Mouse (Mus musculus): ENCODE measurements around the gene Map7d2. TPM values are rescaled to one million over a fixed set of nuclear protein-coding genes. Genes with fewer than 3 reads are reported as not detected.

Map7d2 gene
- not detected in 2 replicates for polyA plus RNA-seq (2015; fragmentation: Nextera tagmentation; extraction: Ambion mirVana)

GRCm38 (mm10) chrX:159414130-159414828 lies at the start of gene Map7d2:
Map7d2 (plus strand) TSS chrX:159414572.
- peak within 1 kb of the TSS; percentile 71 for H3K4me2 ChIP-seq (ENCODE audit: low read depth, low read length)
- 16% methylated on average over 61 of the region's 83 CpGs for WGBS (ENCODE audit: insufficient replicate concordance)
- H3K4me1 ChIP-seq (ENCODE audit: control insufficient read depth, low read depth, low read length) = no peaks in the 10 kb centered on the region
- peaks cover 42% of the 10 kb centered on the region for H3K27me3 ChIP-seq (ENCODE audit: control insufficient read depth, insufficient read depth, low read depth, low read length)
- H3K9me3 ChIP-seq (replicated peaks; ENCODE audit: control insufficient read depth, low read length) = no peaks in the 10 kb centered on the region
- H3K27ac ChIP-seq (ENCODE audit: low read length) = no peak within 1 kb of the TSS
- H3K9ac ChIP-seq (ENCODE audit: low read depth, low read length) = no peak within 1 kb of the TSS
- no peaks in the 10 kb centered on the region for H3K36me3 ChIP-seq (ENCODE audit: control insufficient read depth, insufficient read depth)
- H3K4me3 ChIP-seq (ENCODE audit: low read depth, low read length) = peak within 1 kb of the TSS; percentile 49
- ATAC-seq (ENCODE audit: low read depth) = no peak

- H3K4me3 ChIP-seq (ENCODE audit: low read depth, low read length) = peak within 1 kb of the TSS; percentile 83
- H3K4me2 ChIP-seq (ENCODE audit: low read depth, low read length) = peak within 1 kb of the TSS; percentile 62
- peak within 1 kb of the TSS; percentile 77 for H3K27ac ChIP-seq (ENCODE audit: low read length)
- H3K4me1 ChIP-seq (ENCODE audit: control insufficient read depth, low read depth, low read length) = peaks cover 5% of the 10 kb centered on the region
- no peaks in the 10 kb centered on the region; the same call in 1 of the 2 replicates for H3K27me3 ChIP-seq (ENCODE audit: control insufficient read depth, insufficient read depth, low read depth, low read length)
- peak within 1 kb of the TSS; percentile 79 for H3K9ac ChIP-seq (ENCODE audit: low read depth, low read length)
- H3K9me3 ChIP-seq (replicated peaks; ENCODE audit: control insufficient read depth, low read length) = no peaks in the 10 kb centered on the region
- no peaks in the 10 kb centered on the region for H3K36me3 ChIP-seq (ENCODE audit: control insufficient read depth, insufficient read depth)
- 20% methylated on average over 47 of the region's 76 CpGs for WGBS (ENCODE audit: insufficient replicate concordance)
- ATAC-seq (ENCODE audit: low read depth) = peak; percentile 99
These were observed 42.3 kb upstream of the Map7d2 start, which contains the start of gene Eif1ax for GRCm38 (mm10) chrX:159371831-159372752. Eif1ax (plus strand) TSS chrX:159372178.

- Histone ChIP-seq H3K9me3 (replicated peaks; ENCODE audit: control insufficient read depth, low read length) (no peaks in the 10 kb centered on the region), H3K9ac (ENCODE audit: low read depth, low read length) (peak overlapping the region; percentile 79), H3K4me2 (ENCODE audit: low read depth, low read length) (peak overlapping the region; percentile 58), H3K27ac (ENCODE audit: low read length) (no peak overlapping the region; the same call in 1 of the 2 replicates), H3K27me3 (ENCODE audit: control insufficient read depth, insufficient read depth, low read depth, low read length) (no peaks in the 10 kb centered on the region; the same call in 1 of the 2 replicates), H3K4me1 (ENCODE audit: control insufficient read depth, low read depth, low read length) (peaks cover 5% of the 10 kb centered on the region), H3K4me3 (ENCODE audit: low read depth, low read length) (peak overlapping the region; percentile 83), H3K36me3 (ENCODE audit: control insufficient read depth, insufficient read depth) (no peaks in the 10 kb centered on the region)
- no peak for ATAC-seq (ENCODE audit: low read depth)
- 21% methylated on average over 9 of the region's 9 CpGs for WGBS (ENCODE audit: insufficient replicate concordance)
These were observed 41.6 kb upstream of the Map7d2 start for GRCm38 (mm10) chrX:159372753-159373144.

GRCm38 (mm10) chrX:159387105-159387504 lies 27.3 kb upstream of the Map7d2 start:
- ATAC-seq (ENCODE audit: low read depth) = no peak
- no peak overlapping the region for H3K4me2 ChIP-seq (ENCODE audit: low read depth, low read length)
- H3K9me3 ChIP-seq (replicated peaks; ENCODE audit: control insufficient read depth, low read length) = no peaks in the 10 kb centered on the region
- no peaks in the 10 kb centered on the region; the same call in 1 of the 2 replicates for H3K36me3 ChIP-seq (ENCODE audit: control insufficient read depth, insufficient read depth)
- H3K4me3 ChIP-seq (ENCODE audit: low read depth, low read length) = no peak overlapping the region
- H3K27me3 ChIP-seq (ENCODE audit: control insufficient read depth, insufficient read depth, low read depth, low read length) = no peaks in the 10 kb centered on the region
- no peak overlapping the region for H3K9ac ChIP-seq (ENCODE audit: low read depth, low read length)
- 78% methylated on average over 9 of the region's 9 CpGs for WGBS (ENCODE audit: insufficient replicate concordance)
- H3K4me1 ChIP-seq (ENCODE audit: control insufficient read depth, low read depth, low read length) = no peaks in the 10 kb centered on the region
- no peak overlapping the region for H3K27ac ChIP-seq (ENCODE audit: low read length)

- Histone ChIP-seq H3K4me2 (ENCODE audit: low read depth, low read length) (no peak overlapping the region), H3K36me3 (ENCODE audit: control insufficient read depth, insufficient read depth) (no peaks in the 10 kb centered on the region; the same call in 1 of the 2 replicates), H3K9me3 (replicated peaks; ENCODE audit: control insufficient read depth, low read length) (no peaks in the 10 kb centered on the region), H3K27ac (ENCODE audit: low read length) (no peak overlapping the region), H3K4me1 (ENCODE audit: control insufficient read depth, low read depth, low read length) (no peaks in the 10 kb centered on the region), H3K27me3 (ENCODE audit: control insufficient read depth, insufficient read depth, low read depth, low read length) (no peaks in the 10 kb centered on the region), H3K9ac (ENCODE audit: low read depth, low read length) (no peak overlapping the region), H3K4me3 (ENCODE audit: low read depth, low read length) (no peak overlapping the region)
- no peak for ATAC-seq (ENCODE audit: low read depth)
These were observed 25.4 kb upstream of the Map7d2 start for GRCm38 (mm10) chrX:159388953-159389352.

GRCm38 (mm10) chrX:159390347-159390962 lies 23.9 kb upstream of the Map7d2 start:
- 46% methylated on average over 6 of the region's 6 CpGs for WGBS (ENCODE audit: insufficient replicate concordance)
- H3K36me3 ChIP-seq (ENCODE audit: control insufficient read depth, insufficient read depth) = no peaks in the 10 kb centered on the region; the same call in 1 of the 2 replicates
- no peak overlapping the region for H3K9ac ChIP-seq (ENCODE audit: low read depth, low read length)
- H3K27me3 ChIP-seq (ENCODE audit: control insufficient read depth, insufficient read depth, low read depth, low read length) = no peaks in the 10 kb centered on the region
- H3K27ac ChIP-seq (ENCODE audit: low read length) = no peak overlapping the region
- H3K9me3 ChIP-seq (replicated peaks; ENCODE audit: control insufficient read depth, low read length) = no peaks in the 10 kb centered on the region
- ATAC-seq (ENCODE audit: low read depth) = no peak
- H3K4me3 ChIP-seq (ENCODE audit: low read depth, low read length) = no peak overlapping the region
- no peak overlapping the region for H3K4me2 ChIP-seq (ENCODE audit: low read depth, low read length)
- no peaks in the 10 kb centered on the region for H3K4me1 ChIP-seq (ENCODE audit: control insufficient read depth, low read depth, low read length)

GRCm38 (mm10) chrX:159391239-159391638 lies 23.1 kb upstream of the Map7d2 start:
- ATAC-seq (ENCODE audit: low read depth) = no peak
- no peak overlapping the region for H3K4me3 ChIP-seq (ENCODE audit: low read depth, low read length)
- no peak overlapping the region for H3K27ac ChIP-seq (ENCODE audit: low read length)
- H3K27me3 ChIP-seq (ENCODE audit: control insufficient read depth, insufficient read depth, low read depth, low read length) = no peaks in the 10 kb centered on the region
- H3K9ac ChIP-seq (ENCODE audit: low read depth, low read length) = no peak overlapping the region
- H3K4me1 ChIP-seq (ENCODE audit: control insufficient read depth, low read depth, low read length) = no peaks in the 10 kb centered on the region
- H3K36me3 ChIP-seq (ENCODE audit: control insufficient read depth, insufficient read depth) = no peaks in the 10 kb centered on the region; the same call in 1 of the 2 replicates
- H3K4me2 ChIP-seq (ENCODE audit: low read depth, low read length) = no peak overlapping the region
- H3K9me3 ChIP-seq (replicated peaks; ENCODE audit: control insufficient read depth, low read length) = no peaks in the 10 kb centered on the region
- 53% methylated on average over 3 of the region's 3 CpGs for WGBS (ENCODE audit: insufficient replicate concordance)

- no peak for ATAC-seq (ENCODE audit: low read depth)
- 15% methylated on average over 4 of the region's 4 CpGs for WGBS (ENCODE audit: insufficient replicate concordance)
- H3K4me3 ChIP-seq (ENCODE audit: low read depth, low read length) = no peak overlapping the region
These were observed 5.1 kb upstream of the Map7d2 start for GRCm38 (mm10) chrX:159409253-159409652.

More at GRCm38 (mm10) chrX:159409253-159409652, 5.1 kb upstream of the Map7d2 start:
- Histone ChIP-seq H3K36me3 (ENCODE audit: control insufficient read depth, insufficient read depth) (no peaks in the 10 kb centered on the region), H3K9ac (ENCODE audit: low read depth, low read length) (no peak overlapping the region), H3K4me2 (ENCODE audit: low read depth, low read length) (no peak overlapping the region), H3K9me3 (replicated peaks; ENCODE audit: control insufficient read depth, low read length) (no peaks in the 10 kb centered on the region), H3K27ac (ENCODE audit: low read length) (no peak overlapping the region), H3K27me3 (ENCODE audit: control insufficient read depth, insufficient read depth, low read depth, low read length) (peaks cover 12% of the 10 kb centered on the region), H3K4me1 (ENCODE audit: control insufficient read depth, low read depth, low read length) (no peaks in the 10 kb centered on the region)

All from liver, embryonic 16.5 days (tissue).